Mouse (Mus musculus) gastrocnemius, postnatal 36 days (tissue): ENCODE measurements at regions not wholly inside any gene's neighbourhood (a gene's known extent, or its start where the extent isn't known, plus 50 kb on each side); places are given as distances from the start of the nearest gene placed in this dataset.

ENCODE experiments used
- DNase-seq, 2 experiments: peaks; one replicate each; pipeline ENCODE4 v3.0.0; 2022
- intact Hi-C: fragments of 180-260 bp; cut with DNase I; formaldehyde crosslinking; loops from one replicate; pipeline ENCODE4 v1.15.1; 2025

DNA sequence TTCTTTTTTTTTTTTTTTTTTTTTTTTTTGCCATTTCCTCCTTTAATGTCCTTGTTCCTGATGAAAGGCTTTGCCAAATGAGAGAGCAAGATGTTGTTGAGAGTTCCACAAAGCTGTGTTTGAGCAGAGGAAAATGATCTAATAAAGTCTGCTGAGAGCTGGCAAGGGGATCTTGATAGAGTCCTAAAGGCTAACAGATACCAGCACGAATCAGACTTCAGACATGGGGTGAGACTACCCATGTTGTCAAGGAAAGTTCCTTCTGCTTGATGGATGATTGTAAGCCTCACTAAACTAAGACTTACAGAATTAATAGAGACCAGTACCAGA is 665.2 kb upstream of the Fam92a start:
- no peak for DNase-seq
- intact Hi-C loops: no loop called here

DNA sequence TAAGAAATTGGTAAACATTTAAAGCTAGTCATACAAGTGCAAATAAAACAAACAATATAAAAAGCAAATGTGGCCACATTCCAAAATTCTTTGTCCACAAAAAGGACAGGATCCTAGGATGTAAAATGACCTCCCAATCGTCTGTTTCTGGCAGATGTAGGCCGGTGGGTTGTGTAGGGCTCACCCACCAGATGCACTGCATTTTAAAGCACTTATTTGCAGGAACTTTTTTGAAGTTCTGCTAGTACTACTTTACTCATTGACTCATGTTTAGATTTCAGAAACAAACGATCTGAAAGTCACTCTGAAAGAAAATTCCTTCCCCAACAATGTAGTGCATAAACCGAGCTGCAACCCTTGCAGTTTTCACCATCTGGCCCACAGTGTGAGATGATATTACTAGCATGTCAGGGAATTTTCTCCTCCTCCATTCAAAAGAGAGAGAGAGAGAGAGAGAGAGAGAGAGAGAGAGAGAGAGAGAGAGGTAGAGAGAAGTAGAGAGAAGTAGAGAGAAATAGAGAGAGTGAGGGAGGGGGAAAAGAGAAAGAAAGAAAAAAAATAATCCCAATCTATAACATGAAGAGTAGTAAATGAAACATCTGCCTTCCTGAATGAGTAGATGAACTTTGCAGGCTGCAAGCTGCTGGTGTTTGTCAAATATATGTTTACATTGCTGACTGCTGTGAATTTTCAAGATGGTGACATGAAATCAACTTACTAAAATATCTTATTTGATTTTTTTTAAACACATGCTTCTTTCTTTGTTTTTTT is 664.7 kb upstream of the Fam92a start:
- intact Hi-C loops: no loop called here
- no peak for DNase-seq

DNA sequence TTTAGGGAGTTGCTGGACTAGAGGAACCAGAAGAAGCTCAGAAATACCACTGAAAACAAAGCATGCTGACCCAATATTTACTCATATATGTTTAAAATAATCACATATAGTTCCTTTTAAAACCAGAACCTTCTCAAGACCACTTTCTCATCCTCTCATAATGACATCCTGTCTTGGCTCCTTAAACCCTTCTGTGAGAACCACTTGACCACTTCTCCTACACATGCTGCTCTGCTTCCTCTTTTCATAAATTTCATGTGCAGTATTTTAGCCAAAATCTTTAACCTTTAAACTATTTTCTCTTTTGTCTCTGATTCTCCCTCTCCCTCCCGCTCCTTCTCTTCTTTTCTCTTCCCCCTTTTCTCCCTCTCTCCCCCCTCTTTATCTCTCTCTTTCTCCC is 654.6 kb upstream of the Fam92a start:
- DNase-seq: no peak
- intact Hi-C loops: no loop called here

DNA sequence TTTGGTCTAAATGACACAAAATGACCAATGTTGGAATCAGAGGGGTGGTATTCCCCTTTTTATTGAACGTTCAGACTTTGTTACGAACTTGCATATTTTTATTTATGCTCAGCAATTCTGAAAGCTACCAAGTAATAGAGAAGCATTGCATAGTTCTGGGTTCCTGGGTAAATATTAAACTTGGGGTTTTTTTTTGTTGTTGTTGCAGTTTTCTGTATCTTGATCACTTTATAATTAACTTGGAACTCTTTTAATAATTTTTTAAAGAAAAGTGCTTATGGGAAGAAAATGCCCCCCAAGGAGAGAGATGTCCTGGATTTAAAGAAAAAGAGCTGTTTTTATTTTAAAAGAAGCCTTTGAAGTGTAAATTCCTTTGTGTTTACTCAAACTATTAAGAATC is 642.4 kb upstream of the Fam92a start:
- no peak for DNase-seq
- intact Hi-C loops: no loop called here

DNA sequence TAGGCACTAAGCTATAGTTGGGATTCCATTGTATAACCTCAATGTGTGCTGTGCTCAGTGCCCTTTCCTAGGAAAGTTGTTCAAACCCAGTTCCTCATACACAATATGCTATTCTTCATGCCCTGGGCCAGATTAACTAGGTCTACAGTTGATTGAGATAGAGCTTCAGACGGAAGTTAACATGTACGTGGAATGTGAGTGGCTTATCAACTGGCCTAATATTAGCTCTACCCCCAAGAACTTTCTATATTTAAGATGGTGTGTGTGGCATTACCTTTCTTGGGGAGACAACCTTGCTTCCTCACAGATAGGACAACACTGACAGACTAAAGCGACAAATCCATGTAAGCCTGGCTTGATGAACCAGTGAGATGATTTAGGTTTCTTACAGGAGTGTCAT is 629.4 kb upstream of the Fam92a start:
- intact Hi-C loops: no loop called here
- no peak for DNase-seq

DNA sequence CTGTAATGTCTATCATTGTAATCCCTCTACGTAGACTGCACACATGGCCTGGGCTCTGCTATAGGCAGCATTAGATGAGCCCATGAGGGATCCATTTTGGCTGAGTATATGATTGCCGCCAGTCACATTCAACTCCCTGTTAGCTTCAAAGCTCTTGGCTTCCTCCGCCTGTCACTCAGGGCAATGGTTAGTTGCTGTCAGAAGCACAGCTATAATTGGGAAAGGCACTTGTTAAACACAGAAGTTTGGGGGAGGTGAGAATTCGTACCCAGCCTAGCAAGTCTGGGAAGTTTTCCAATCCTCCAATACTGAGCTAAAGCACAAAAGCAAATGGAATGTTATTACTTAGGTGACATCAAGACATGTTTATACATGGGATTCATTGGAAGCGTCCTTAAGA is 627.7 kb upstream of the Fam92a start:
- no peak for DNase-seq
- intact Hi-C loops: no loop called here

DNA sequence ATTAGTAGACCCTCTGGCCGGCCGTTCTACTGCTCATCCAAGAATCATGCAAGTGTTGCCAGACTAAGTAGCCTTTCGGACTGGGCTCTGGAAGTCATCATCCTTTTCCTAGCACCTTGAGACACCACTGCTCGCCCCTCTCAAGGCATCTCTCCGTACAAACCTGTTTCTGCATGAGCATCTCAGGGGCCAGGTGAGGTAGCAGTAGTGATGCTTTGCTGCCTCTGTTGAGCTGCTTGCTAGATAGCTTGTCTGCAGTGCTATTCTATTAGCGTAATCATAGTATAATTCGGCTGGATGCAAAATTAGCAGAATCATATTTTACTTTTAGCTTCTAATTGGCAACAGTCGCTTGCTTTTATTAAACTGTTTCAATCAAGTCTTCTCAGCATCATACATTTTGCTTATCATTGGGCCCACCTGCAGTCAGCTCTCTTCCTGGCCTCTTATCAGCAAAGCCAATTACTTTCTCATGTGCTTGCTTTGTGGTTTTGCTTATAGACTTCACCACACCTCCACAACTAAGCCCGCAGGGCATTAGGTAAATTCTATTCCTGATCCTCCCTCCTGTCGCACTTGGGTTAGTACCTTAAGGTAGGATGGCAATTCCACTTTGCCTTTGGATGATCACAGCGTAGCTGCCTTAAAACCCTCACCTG is 621.1 kb upstream of the Fam92a start:
- intact Hi-C loops: no loop called here

DNA sequence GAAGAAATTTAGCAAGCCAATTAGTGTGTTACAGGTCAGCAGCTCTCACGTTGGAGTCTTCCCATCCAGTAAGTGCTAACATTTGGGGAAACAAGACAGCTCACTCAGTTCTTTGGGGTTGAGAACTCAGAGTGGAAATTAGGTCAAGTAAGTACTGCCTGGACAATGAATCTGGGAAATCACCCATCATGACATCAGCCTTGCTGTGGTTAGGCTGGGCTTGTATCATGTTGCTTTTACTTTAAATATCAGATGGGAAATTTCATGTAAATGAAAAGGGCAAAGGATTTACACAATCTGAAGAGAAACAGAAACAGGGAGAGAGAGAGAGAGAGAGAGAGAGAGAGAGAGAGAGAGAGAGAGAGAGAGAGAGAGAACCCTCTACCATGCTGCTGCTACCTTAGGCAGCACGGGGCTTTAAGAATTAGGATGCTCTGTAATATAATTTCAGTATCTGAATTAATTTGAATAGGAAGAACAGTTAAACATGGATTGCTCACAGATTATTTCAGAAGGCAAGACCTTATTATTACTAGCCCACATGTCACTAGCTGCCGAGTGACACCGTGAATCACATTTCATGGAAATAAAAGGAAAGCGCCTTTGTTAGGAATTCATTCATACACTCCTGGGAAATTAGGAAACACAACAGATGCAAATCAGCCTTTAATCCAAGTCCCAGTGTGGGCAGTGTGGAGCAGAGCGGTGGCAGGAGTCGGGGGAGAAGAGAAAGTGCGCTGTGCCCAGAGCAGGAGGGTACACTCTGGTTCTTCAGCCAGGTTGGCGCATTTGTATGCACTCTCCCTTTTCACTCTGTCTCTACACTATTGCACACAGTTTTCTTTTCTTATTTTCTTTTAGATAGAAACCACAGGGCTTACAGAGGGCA is 620.2 kb upstream of the Fam92a start:
- no peak for DNase-seq
- intact Hi-C loops: no loop called here

More for the DNA sequence above, 621.1 kb upstream of the Fam92a start:
- DNase-seq: no peak

DNA sequence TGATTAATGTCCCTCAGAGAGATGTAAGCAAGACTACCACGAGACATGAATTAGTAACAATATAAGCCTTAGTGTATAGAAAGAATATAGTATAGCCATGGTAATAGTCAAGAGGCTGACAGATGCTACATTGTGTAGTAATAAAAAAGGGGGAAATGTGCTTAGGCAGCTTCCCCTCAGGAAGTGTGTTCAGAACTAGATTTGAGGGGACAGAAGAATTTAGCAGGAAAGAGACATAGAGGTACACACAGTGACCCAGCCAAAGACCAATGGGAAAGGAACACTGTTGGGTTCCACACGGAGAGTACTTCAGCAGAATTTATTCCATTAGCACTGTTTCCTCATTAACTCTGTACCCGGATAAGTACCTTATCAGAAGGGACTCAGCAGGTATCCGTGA is 614.0 kb upstream of the Fam92a start:
- intact Hi-C loops: no loop called here
- DNase-seq: no peak

DNA sequence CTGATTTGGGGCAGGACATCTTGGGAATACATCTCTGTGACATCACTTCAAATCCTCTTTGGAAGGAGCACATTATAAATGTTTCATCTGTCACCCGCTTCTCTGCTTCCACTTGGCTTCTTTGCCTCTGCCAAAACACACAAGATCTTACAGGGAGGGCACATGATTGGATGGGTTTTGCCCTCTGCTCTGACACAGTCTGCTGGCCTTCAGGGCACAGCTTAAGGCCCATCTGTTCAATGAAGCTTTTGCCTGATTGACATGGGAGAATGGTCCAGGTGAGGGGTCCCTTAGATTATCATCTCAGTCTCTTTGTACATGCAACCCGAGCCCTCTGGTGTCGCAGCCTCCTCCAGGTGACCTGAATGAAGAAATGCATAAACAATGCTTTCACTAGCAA is 612.7 kb upstream of the Fam92a start:
- intact Hi-C loops: no loop called here
- no peak for DNase-seq

DNA sequence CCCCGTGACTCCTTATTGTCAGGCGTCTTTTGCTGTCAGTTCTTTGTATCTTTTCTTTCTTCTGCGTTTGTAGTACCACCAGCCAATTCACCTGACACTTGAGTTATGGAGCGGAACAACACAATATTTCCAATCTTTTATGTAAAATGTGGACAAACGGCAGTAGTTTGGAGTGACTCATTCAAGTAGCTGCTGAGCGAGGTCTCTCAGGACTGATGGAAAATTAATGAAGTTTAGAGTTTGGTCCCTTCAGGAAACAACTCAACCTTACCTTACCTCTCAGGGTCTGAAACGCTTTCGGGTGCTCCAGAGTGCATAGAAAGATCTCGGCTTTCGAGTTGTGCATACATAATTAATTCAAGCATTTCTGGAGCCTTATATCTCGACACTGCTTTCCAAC is 612.3 kb upstream of the Fam92a start:
- DNase-seq: no peak
- intact Hi-C loops: no loop called here

DNA sequence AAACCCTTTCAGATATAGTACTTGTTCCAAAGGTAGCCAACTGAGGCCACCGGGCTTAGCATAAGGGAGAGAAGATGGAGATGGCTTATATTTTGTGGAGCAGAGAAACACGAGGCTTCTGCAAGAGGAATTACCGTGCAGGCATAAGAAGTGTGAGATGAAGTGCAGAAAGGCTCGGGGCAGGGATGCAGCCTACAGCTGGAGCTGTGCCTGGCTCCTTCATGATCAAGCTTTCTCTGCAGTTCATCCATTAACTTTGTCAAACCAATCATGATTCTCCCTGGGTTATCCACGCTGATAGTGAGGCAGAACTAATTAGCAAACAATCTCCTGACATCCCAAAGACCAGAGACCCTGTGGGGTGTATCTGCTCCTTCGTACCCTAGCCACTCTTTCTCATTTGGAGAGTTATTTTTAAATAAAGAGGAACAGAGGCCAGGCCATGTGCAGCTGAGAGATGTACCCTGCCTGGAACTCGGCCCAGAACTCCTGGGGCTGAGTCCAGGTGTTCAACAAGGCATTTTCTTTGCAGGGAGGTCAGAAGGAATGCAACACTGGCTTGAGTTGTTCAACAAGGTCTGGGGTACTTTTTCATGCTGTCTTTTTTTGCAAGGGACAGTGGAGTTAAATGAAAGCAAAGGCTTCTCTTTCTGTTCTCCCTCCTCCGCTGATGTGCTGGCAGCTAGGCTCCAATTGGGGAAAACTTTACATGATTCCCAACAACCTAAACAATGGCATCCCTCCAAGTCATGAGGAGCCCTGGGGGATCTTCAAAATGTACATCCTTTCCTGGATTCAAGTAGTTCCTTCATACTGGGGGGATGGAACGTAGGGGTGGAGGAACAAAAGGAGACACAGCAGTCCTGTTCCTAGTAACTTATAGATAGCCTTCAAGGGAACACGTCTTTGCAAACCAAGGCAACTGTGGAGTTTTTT is 610.4 kb upstream of the Fam92a start:
- intact Hi-C loops: no loop called here

DNA sequence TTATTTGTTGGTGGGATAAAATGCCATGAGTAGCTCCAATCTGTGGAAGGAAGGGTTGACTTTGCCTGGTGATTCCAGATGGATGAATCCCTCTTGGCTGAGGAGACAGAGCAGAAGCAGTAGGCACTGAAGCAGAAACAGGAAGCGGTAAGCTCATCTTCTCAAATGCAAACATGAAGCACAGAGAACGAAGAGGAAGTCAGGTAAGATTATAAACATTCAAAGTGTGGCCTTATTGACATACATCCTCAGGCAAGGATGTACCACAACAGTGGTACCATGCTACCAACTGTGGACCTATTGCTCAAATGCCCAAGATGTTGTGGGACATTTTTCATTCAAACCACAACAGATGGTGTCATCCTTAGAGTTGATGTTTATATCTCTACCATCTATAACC is 608.4 kb upstream of the Fam92a start:
- intact Hi-C loops: no loop called here
- DNase-seq: no peak

More for the DNA sequence above, 610.4 kb upstream of the Fam92a start:
- DNase-seq: no peak

DNA sequence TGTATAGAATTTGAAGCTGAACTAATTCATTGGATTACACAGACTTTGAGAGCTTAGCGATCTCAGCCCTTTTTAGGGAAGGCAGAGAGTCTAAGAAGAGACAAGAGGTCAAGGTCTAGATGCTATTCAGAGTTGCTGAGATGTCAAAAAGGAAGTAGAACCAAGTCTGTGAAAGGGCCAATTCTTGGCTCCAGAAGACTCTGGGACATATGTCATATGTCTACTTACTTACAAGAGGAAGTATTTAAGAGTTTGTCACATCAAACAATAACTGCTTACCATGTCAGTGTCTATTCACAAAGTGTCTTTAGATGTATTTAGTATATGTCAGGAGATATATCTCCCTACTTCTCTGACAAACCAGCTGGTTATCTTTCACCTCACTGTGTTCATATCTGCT is 607.4 kb upstream of the Fam92a start:
- DNase-seq: no peak
- intact Hi-C loops: no loop called here

DNA sequence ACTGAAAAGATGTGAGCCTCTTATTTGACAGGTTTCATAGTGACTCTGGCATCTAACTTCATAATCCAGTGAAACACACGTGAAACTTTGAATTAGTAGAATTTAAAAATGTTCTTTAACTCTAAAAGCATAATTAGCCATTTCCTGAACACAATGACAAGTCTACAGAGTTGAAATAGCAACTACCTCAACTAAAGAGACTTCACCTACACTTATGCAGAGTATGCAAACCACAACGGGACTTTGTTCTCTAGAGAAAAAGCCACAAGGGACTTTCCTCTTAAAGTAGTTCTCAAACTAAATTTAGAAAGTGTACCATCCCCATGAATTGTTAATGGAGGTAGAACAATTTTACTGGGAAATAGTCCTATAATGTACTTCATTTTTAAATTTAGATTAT is 606.3 kb upstream of the Fam92a start:
- no peak for DNase-seq
- intact Hi-C loops: no loop called here

DNA sequence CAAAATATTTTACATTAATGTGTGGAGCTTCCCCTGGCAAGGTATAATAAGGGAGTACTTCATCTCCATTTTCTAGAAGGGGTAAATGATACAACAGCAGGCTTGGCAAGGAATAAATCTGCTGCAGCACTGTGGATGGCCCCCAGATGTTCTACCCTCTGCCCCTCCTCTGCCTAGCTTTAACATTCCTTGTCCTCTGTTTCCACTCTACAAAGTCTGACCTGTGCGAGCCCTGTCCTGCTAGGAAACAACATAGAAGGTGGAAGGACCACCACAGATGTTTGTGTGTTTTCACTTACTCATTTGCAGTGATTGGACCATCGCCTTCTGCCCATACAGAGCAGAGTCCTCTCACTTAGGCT is 604.4 kb upstream of the Fam92a start:
- intact Hi-C loops: no loop called here
- DNase-seq: no peak

DNA sequence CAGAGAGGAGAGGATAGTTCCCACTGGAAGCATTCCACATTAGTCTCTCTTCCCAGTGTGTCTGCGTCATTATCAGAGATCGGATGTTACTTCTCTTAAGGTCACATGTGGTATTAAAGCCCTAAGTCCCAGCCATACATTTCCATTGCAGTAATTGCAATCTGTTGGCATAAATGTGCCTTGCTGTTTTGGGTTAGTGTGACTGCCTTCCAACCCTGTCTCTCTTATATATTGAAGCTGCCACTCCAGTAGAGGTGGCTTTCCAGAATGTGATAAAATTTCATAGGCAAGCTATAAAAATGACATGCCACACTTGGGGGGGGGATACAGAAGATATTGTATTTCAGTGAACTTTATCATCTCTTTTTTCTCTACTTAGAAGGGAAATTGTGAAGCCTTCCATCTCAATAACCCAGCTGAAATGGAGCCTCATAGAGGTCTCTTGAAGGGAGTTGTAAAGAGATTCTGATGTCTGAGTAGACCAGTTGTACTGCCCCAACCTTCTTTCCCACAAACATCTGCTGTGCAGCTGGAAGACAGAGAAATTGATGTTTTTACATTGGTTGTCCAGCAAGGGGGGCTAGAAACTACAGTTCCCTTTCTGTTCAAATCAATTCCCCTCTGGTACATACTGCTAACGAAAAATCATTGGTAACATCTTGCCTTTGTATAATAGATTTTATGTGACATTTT is 603.9 kb upstream of the Fam92a start:
- DNase-seq: no peak
- intact Hi-C loops: no loop called here

DNA sequence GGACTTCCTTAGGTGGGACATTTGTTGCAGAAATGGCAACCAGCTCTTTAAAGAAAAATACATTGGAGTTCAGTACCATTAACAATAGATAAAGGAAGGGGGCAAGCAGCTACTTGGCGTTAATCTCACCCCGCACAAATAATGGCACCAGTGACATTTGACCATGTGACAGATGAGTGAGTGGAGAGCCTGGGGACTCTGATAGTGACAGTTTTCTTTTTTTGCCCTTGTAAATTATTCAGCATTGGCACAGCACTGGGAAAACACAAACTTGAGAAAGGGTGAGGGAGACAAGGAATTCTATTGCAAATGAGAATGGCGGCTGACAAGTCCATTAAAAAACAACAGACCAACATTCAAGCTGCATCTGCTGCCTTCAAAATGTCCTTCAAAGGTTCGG is 603.3 kb upstream of the Fam92a start:
- intact Hi-C loops: no loop called here
- no peak for DNase-seq

DNA sequence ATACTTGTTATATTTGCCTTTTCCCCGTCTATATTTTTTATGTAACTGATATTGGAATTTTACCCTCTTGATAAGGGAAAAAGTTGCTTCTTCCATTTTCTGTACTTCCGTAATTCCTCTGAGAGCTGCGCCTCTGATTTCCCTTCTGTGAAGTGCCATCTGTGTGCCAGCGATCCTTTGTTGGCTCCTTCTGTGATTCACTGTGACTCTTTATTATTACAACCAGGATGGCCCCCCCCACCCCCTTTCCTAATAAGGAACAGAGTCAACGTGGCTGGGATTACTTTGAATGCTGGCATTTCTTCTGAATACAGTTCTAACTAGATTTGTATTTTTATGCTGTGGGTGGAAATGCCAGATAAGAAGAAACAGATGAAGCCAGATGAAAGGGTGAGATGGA is 602.9 kb upstream of the Fam92a start:
- intact Hi-C loops: no loop called here
- DNase-seq: no peak

DNA sequence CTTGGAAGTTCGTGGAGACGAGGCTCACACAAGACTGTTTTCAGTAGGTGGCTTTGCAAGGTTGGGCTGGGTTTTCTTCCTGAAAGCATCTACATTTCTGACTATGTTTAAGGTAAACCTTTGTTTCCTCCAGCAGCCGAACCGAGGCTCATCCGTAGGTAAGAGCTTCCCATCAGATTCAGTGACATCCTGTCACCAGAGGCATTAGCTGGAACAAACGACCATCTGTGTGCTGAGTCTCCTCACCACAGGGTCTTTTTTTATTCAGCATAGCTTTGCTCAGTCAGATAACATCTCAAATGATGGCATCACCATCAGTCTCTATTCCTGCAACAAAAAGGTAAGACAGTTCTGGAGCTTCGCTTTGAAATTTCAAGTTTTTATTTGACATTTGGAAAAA is 601.4 kb upstream of the Fam92a start:
- intact Hi-C loops: no loop called here
- no peak for DNase-seq
